Mouse (Mus musculus): ENCODE data around the gene Bahd1. TPM values are rescaled to one million over a fixed set of nuclear protein-coding genes. Genes with fewer than 3 reads are reported as not detected.

Gene Bahd1
- total RNA-seq, 1 experiment from 2014 or later: 54.4 TPM

DNA sequence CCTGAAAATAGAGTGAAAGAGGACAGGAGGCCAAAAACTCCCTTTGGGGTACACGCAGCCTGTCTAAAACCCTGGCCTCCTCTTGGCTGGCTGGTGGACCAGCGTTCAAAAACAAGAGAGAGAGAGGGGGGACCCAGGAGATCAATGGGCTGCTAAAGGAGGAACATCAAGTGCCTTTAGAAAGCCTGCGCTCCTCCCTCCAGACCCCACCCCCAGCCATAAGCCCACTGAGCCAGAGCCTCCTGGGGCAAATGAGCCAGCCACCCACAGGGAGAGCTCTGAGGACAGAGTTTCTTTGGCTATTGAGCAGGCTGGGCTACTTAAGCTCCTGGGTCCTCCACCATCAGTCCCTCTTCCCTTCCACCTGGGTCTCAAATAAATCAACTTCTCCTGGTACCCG, 1.4 kb upstream of the Bahd1 start:
- no peak for DNase-seq

DNA sequence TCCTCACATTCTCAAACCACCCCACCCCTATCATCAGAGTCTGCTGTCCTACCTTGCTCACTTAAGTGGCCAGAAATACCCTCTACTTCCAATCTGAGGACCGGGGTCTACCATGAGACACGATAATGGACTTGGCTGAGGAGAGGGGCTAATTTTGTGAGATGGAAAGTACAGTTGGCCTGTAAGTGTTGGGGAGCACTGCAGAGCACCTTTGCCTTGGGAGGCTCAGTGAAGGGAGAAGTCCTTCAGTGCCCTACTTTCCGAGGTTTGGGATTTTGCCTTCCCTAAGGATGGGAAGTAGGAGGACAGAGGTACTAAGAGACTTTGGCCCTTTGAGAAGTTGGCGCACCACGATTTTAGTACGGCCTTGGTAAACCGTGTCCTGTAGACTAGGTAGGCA, 871 bp upstream of the Bahd1 start:
- no peak for DNase-seq

DNA sequence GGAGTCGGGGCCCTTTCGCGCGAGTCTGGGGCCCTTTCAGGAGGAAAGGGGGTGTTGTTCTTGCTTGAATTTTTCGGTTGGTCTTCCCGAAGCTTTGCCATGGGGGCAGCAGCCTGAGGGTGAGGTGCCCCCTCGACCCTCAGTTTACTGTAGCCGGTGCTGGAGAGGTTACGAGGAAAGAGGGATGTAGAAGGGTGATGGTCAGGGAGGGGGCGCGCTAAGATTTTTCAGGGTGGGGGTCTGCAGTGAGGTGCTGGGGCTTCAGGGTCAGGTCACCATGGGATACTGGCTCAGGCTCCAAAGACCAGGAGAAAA, 606 bp downstream of the Bahd1 start:
- no peak for DNase-seq

DNA sequence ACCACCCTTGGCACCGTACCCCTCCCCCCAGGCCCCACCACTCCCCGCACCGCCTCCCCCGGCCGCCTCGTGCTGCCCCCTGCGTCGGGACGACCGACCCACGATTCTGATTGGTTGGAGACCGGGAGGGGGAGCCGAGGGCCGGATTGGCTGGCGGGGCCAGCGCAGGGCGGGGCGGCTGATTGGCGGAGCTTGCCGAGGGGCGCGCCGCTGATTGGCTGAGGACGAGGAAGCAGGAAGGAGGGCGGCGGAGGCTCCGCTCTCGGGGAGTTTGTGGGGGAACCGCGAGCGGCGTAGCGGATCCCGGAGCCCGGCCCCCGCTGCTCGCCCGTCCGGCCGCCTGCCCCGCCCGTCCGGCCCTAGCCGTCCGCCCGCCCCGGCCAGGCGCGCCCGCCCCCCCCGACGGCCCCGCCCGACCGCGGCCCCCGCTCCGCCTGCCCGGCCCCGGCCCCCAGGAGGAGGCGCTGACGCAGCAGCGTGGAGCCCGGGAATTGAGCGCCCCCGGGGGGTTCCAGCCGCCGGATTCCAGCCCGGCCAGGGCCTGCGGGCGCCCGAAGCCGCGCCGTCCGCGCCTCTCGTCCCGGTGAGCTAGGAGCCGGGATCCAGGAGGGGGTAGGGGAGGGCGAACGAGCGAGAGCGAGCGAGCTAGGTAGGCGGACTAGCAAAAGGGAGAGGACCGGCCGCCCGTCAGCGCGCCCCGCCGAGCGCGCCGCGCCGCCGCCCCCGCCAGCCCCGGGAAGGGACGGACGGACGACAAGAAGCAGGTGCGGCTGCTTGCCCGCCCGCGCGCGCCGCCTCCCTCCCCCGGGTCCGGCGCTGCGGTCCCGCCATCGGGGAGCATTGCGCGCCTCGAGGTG, 1.2 kb downstream of the Bahd1 start:
- peak; percentile 99 for DNase-seq

DNA sequence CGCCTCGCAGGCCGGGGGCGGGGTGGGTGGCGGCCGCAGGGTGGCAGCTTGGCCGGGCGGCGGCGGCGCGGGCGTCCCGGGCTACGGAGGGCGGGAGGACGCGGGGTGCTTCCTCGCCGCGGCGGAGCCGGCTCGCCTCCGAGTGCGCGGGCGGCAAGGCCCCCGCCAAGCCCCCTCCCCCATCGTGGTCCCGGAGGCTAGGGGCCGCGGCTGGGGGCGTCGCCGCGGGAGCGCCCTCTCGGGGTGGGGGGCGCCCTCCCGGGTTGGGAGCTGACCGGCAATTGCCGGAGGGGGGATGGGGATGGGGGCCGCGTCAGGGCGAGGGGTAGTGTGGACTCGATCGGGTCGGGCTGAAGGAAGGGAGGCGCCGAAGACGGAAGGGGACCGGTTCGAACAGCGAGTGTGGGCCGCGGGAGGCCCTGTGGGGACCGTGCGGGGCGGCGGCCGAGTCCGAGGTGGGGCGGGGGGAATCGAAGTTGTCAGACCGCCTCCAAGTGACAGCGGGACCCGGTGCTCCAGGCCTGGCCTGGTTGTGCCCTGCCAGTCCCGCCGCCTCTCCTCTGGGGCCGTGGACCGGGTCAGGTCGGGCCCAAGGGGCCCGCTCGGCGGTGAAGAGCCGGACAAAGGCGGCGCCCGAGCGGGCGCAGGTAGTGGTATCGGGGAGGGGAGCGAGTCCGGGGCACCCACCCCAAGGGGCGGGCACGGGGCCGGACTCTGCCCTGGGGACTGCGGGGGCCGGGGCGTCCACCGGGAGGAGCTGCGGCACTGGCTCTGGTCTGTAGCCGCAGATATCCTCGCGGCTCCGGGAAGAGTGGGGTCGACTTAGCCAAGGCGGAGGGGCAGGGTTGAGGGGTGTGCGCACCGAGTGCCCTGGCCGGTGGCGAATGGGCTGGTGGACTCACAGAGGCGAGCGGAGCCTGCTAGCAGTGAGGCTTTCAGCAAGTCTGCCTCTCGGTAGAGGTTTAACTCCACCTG, 2.2 kb downstream of the Bahd1 start:
- DNase-seq: peak; percentile 75

DNA sequence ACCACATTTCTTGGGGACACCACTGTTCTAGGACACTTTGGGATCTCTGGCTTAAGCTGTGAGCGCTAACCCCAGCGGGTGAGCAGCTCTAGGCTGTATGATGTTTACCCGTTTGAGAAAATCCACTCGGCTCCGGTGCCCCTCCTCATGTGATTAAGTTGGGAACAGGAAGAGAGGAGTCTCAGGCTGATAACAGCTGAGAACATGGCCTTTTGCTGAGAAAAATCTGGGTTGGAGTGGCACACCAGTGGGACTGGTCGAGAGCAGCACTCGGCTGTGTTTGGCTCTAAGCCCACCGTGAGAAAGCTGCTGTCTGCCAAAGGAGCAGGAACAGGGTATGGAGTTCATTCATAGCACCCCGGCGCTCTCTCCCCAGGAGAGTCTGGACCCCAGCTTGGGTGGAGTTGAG, 3.2 kb downstream of the Bahd1 start:
- DNase-seq: no peak

DNA sequence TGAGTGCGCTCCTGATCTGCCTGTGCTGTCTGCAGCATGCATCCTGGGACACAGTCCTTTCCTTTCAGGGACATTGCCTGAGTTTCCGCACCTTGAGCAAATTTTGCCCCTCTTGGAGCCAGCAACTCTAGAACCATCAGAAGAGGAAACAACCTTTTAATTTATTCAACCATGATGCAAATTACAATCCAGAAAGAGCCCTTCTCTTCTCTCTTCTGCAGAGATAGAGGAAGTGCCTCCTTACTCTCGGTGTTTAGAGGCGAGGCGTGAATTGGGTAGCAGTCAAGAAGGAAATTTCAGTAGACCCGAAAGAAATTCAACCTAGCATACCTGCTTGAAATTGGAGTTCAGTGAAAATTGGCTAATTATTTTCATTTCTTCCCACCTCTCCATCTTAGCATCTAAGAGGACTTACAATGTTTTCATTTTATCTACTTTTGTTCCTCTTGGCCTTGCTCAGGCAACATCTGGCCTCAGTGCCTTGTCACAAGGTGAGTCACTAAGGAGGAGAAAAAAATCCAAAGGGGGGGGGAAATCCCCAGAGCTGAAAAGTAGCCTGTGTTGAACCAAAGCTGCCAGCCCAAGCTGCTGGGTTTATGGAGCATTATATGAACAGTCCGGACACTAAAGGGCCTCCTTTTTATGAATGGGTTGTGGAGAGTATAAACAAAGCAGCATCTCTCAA, 5.4 kb downstream of the Bahd1 start:
- DNase-seq: no peak

DNA sequence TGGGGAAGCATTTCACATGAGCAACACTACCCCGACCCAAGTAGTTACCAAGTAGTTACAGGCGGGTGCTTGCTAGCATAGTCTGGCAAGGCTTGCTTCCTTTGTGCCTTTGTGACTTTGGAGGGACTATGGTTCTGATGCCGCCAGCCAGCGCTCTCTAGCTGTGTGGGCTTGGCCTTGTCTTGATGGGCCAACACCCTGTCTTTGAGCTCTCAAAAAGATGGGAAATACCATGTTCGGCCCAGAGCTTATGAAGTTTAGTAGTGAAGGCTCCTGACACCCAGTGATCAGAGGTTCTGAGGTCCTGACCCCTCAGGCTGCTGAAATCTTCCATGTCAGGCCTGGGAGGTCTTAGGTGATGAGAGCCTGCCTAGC, 5.9 kb downstream of the Bahd1 start:
- DNase-seq: no peak

DNA sequence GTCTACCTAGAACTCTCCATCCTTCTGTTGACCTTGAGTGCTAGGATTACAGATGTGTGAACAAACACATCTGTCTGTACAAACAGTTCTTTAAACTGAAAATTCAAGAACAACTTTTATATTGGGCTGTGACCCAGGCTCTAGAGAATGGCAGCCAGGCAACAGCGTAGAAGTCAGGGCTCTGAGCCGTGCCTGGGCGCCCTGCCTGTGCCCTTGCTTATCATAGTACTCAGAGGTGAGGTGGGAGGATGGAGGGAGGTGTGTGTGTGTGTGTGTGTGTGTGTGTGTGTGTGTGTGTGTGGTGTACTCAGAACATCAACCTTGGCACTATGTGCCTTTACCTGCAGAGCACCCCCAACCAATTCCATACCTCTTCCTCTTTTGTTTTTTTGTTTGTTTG, 7.6 kb downstream of the Bahd1 start:
- no peak for DNase-seq

DNA sequence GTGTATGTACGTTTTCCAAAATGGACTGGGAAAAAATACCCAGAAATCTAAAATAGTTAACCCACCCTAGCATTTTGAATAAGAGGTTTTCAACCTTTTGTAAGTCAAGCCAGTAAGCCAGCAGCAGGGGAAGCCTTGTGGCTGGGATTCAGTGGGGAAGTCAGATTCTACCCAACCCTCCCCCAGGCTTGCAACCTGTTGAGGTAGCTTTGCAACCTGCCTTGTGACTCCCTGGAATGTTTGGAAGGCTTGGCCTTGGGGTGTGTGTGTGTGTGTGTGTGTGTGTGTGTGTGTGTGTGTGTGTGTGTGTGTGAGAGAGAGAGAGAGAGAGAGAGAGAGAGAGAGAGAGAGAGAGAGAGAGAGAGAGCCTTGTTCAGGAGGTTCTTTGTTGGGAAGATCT, 9.0 kb downstream of the Bahd1 start:
- no peak for DNase-seq

DNA sequence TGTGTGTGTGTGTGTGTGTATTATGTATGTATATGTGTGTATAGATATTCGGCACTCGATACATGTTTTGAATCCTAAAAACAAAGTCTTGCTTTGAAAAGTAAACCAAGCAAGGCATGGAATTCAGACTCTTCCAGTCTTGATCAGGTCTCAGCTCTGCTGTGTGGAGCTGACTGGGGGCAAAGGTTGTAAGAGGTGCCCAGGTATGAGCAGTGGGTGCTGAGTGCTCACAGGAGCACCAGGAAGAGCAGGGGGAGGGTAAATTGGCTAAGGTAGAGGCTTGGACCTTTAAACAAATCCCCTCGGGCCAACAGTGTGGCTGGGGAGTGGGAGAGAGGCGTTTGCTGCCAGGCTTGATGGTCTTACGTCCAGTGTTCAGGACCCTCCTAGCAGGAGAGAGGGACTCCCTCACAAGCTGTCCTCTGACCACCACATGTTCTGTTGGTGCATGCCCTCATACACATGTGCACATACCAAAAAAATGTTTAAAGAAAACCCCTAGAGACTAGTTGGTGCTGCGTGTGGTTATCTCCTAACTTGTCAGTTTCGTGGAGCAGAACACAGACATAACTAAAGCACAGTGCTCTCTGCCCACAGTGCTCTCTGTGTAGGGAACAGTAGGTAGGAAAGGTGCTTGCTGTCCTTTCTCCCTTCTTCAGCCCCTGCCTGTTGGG, 10.6 kb downstream of the Bahd1 start:
- no peak for DNase-seq

DNA sequence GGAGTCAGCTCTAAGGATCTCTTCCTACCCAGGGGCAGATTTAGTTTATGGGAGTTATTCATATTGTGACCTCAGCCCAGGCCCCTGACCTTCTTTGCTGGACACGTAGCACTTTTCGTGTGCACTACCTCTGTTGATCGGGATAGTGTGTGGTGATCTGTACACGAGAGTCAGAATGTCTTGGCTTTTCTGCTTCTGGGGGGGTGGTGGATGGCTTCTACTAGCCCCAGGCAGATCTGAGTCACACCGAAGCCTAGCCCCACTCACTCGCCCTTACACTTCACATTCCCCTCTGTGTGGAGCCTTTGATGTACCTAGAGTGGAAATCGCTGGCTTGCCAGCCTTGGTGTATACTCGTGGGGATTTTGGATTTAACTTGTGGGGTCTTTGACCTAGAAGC, 12.5 kb downstream of the Bahd1 start:
- DNase-seq: no peak

DNA sequence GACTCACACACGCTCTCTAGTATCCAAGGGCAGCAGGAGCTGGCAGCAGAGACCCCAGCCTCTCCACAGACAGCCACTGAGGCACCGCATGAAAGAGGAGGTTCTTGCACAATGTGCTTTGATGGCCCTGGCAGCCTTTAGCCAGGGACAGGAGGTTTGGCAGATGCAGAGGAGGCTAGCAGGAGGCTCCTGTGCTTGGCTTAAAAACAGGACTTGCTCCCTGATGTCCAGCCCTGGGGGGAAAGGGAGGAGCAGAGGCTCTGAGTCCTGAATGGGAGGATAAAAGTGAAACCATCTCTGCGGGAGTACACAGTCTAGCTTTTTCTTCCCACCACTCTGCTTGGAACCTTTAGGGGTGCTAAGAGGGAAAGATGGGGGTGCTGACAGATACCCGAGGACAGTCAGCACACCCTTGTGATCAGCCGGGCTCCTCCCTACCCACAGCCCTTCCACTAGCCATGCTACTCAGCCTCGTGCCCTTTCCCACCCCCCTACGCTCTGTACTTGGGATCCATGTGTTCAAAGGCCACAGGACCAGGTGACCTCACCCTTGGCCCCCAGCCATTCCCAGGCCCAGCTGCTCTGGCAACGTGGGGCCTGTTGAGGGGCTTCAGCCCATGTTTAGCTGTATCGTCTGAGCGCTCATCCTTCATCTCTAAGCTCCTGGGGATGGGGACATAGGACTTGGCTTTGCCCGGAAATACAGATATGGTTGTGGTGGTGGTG, 13.5 kb downstream of the Bahd1 start:
- no peak for DNase-seq

DNA sequence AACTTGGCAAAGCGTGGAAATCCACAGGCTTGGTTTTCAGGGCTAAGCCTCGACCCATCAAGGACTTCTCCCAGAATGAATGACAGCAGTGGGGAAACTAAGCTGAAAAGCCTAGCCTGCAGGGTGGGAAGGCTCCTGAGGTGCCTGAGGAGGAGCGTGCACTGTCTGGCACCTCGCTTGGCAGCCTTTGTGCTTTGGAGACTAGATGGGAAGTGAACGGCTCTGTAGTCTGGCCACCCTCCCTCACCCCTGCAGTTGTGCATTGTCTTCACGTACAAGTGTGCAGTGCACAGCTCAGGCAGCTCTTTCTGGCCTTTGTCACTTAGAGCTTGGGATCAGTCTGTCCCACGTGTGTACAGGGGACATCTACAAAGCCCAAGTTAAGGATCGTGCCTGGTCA, 14.5 kb downstream of the Bahd1 start:
- no peak for DNase-seq

DNA sequence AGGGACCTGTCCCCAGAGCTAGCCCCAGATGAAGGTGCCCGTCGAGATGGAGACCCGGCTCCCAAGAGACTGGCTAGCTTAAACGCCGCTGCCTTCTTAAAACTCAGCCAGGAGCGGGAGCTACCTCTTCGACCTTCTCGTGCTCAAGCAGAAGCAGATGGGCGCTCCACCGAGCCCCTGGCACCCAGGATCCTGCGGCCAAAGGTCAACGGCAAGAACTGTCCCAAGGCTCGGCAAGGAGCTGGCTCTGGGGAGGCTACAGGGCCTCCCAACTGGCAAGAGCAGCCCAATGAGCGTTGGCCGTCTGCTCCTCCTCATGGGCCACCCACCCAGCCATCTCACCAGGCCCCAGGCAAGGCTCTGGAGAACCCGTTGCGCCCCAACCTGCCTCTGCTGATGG, 16.3 kb downstream of the Bahd1 start:
- DNase-seq: no peak

DNA sequence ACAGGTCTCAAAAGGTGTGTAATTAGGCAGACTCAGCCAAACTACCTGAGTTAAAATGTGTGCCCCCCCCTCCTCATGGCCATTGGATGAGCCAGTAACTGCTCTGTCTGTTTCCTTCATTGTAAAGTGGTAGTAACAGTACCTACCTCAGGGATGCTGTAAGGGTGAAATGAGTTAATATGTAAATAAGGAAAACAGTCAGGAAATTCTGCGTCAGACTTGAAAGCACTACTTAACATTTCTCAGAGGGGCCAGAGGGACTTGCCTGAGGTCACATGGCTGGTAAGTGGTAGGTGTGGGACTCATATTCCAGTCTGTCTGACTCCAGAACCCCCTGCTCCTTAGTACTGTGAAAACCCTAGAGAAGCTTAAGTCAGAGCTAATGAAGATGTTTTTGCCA, 18.4 kb downstream of the Bahd1 start:
- DNase-seq: no peak

DNA sequence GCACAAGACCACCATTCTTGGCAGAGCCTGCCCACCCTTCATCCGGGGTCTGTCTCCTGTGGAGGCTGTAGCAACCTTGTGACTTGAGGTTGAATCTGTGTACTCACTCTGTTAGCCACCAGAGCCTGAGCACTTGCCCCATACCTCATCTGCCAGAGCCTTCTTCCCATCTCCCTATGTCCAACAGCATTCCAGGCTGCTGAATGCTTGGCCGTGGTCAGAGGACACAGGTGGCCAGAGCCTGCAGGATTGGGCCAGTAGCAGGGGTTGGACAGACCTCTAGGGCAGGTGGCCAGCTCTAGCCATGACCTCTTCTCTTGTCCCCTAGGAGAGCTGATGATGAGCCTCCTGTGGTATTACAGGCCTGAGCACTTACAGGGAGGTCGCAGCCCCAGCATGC, 20.3 kb downstream of the Bahd1 start:
- DNase-seq: no peak

DNA sequence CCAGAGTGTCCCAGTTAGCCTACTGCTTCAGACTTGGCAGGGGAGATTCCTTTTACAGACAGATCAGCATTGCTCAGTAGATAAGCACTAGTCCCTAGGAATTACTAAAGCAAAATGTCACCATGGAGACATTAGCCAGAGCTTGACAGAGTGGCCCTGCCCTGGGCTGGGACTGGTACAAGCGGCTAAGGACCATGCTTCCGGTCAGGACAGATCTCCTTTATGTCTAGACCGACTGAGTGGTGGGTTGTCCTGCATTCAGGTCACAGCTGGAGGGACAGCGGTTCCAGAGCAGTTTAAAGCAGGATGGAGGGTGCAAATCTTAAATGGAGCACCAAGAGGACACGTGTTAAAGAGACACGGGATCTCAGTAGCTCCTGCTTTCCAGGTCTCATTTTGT, 25.8 kb downstream of the Bahd1 start:
- DNase-seq: no peak

DNA sequence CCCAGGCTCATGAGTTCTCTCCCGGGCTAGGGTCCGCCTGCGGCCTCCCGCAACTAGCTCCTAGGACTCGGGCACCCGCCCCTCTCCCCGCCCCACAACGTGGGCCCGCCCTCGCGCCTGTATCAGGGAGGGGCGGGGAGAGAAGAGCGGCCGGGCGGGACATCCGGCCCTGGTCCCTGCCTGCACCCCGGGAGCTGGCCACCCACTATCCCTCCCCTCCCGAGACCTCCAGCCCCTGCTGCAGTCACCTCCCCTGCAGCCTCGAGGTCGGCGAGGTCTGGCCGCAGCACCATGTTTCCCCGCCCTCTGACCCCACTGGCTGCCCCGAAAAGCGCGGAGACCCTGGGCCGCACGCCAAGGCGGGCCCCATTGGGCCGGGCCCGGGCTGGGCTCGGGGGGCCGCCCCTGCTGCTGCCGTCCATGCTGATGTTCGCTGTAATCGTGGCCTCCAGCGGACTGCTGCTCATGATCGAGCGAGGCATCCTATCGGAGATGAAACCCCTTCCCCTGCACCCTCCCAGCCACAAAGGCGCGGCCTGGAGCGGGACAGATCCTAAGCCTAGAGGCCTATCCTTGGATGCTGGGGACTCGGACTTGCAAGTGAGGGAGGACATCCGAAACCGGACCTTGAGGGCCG, 26.3 kb downstream of the Bahd1 start, which contains the start of gene Chst14:
TSS of gene Chst14 (plus strand) at position 136 of the 637 bp plus-strand sequence.
- peak; percentile 87 for DNase-seq

DNA sequence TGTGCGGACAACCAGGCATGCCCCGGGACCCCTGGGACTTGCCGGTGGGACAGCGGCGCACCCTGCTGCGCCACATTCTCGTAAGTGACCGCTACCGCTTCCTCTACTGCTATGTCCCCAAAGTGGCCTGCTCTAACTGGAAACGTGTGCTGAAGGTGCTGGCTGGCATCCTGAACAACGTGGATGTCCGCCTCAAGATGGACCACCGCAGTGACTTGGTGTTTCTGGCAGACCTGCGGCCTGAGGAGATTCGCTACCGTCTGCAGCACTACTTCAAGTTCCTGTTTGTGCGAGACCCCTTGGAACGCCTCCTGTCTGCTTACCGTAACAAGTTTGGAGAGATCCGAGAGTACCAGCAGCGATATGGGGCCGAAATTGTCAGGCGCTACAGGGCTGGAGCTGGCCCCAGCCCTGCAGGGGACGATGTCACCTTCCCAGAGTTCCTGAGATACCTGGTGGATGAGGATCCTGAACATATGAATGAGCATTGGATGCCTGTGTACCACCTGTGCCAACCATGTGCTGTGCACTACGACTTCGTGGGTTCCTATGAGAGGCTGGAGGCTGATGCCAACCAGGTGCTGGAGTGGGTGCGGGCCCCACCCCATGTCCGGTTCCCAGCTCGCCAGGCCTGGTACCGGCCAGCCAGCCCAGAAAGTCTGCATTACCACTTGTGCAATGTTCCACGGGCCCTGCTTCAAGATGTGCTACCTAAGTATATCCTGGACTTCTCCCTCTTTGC, 27.0 kb downstream of the Bahd1 start:
- DNase-seq: no peak

Measured in adrenal gland, postnatal 25 days (tissue).